In genomic region chr10:41652988-41653387, GRCm38 (mm10) we compare ENCODE assay signal across 20 mouse cellular contexts.
DNase-seq lines count a peak whose midpoint lies in the region; ATAC-seq and TF ChIP-seq lines count a peak whose summit lies in the region.
"Had no signal": no experiment of that assay in that cellular context is flagged by ENCODE, and none has a peak within 500 bp of the region (broad histone marks: within the 10 kb centered on the region; RNA-seq: fewer than 3 reads in every experiment).

No protein-coding gene starts in this region.

- H3K4me1 ChIP-seq in heart, adult 2 months (ENCODE audit: control insufficient read depth, insufficient read depth, low read length): no peaks in the 10 kb centered on the region
- peaks cover 5% of the 10 kb centered on the region; the same call in 1 of the 2 replicates for H3K4me1 ChIP-seq in heart, postnatal 0 days (ENCODE audit: control insufficient read depth, insufficient read depth)
- H3K4me1 ChIP-seq in midbrain, embryonic 15.5 days: peaks cover 11% of the 10 kb centered on the region
- peaks cover 17% of the 10 kb centered on the region for H3K4me1 ChIP-seq in midbrain, embryonic 14.5 days (ENCODE audit: control insufficient read depth, insufficient read depth, low read length)
- H3K4me1 ChIP-seq: liver, embryonic 13.5 days had no signal

- H3K27me3 ChIP-seq in heart, adult 2 months (ENCODE audit: control insufficient read depth, insufficient read depth, low read length): no peaks in the 10 kb centered on the region
- no peaks in the 10 kb centered on the region for H3K27me3 ChIP-seq in heart, postnatal 0 days (ENCODE audit: control insufficient read depth, insufficient read depth, low read length)
- no peaks in the 10 kb centered on the region for H3K27me3 ChIP-seq in midbrain, embryonic 15.5 days (replicated peaks)
- no peaks in the 10 kb centered on the region for H3K27me3 ChIP-seq in midbrain, embryonic 14.5 days (ENCODE audit: control insufficient read depth, insufficient read depth, low read length)
- H3K27me3 ChIP-seq: hindbrain, embryonic 13.5 days; limb, embryonic 13.5 days; liver, embryonic 13.5 days had no signal

- H3K79me2 ChIP-seq in heart, adult 2 months (replicated peaks; ENCODE audit: control insufficient read depth, insufficient read depth, low read length): no peaks in the 10 kb centered on the region

- H3K4me2 ChIP-seq in heart, postnatal 0 days (ENCODE audit: low read depth, low read length): 0 out of 2 replicates have a peak overlapping the region, but pooled peaks have one; percentile 5
- H3K4me2 ChIP-seq in midbrain, embryonic 15.5 days: no peak overlapping the region
- no peak overlapping the region for H3K4me2 ChIP-seq in midbrain, embryonic 14.5 days (ENCODE audit: low read length)
- H3K4me2 ChIP-seq: hindbrain, embryonic 13.5 days; limb, embryonic 13.5 days; liver, embryonic 13.5 days had no signal

- H3K9me3 ChIP-seq in heart, postnatal 0 days (replicated peaks; ENCODE audit: control insufficient read depth, low read length): no peaks in the 10 kb centered on the region
- no peaks in the 10 kb centered on the region for H3K9me3 ChIP-seq in midbrain, embryonic 15.5 days
- no peaks in the 10 kb centered on the region for H3K9me3 ChIP-seq in midbrain, embryonic 14.5 days (ENCODE audit: control insufficient read depth, low read length)
- H3K9me3 ChIP-seq: forebrain, embryonic 10.5 days; hindbrain, embryonic 13.5 days; limb, embryonic 13.5 days; liver, embryonic 13.5 days had no signal

- no peak overlapping the region for H3K9ac ChIP-seq in heart, adult 2 months (ENCODE audit: low read depth, low read length)
- H3K9ac ChIP-seq in heart, postnatal 0 days (replicated peaks; ENCODE audit: low read depth, low read length): no peak overlapping the region
- H3K9ac ChIP-seq in midbrain, embryonic 15.5 days: no peak overlapping the region
- no peak overlapping the region for H3K9ac ChIP-seq in midbrain, embryonic 14.5 days (replicated peaks; ENCODE audit: low read length)
- H3K9ac ChIP-seq: hindbrain, embryonic 13.5 days; limb, embryonic 13.5 days; liver, embryonic 13.5 days had no signal

- no peaks in the 10 kb centered on the region for H3K36me3 ChIP-seq in heart, adult 2 months (ENCODE audit: control insufficient read depth, insufficient read depth, low read length)
- no peaks in the 10 kb centered on the region for H3K36me3 ChIP-seq in heart, postnatal 0 days (replicated peaks; ENCODE audit: control insufficient read depth, insufficient read depth, low read length)
- H3K36me3 ChIP-seq in midbrain, embryonic 15.5 days (replicated peaks): no peaks in the 10 kb centered on the region
- H3K36me3 ChIP-seq in midbrain, embryonic 14.5 days (ENCODE audit: control insufficient read depth, insufficient read depth, low read length): no peaks in the 10 kb centered on the region
- H3K36me3 ChIP-seq: forebrain, embryonic 10.5 days; hindbrain, embryonic 13.5 days; limb, embryonic 13.5 days; liver, embryonic 13.5 days had no signal

- 60% methylated on average over 7 of the region's 7 CpGs for WGBS in heart, adult 2 months
- 36% methylated on average over 7 of the region's 7 CpGs for WGBS in heart, postnatal 0 days
- WGBS in midbrain, embryonic 15.5 days: 78% methylated on average over 7 of the region's 7 CpGs
- 88% methylated on average over 7 of the region's 7 CpGs for WGBS in midbrain, embryonic 14.5 days

- TF ChIP-seq POLR2A in heart, adult 2 months (IDR thresholded peaks at IDR 0.05; ENCODE audit: insufficient read depth, low read depth, low read length): no peak

- intact Hi-C loops in heart, adult 2 months (cut with DNase I): no loop called here
- intact Hi-C loops in heart, postnatal 10 days (cut with DNase I): no loop called here

- ATAC-seq in heart, postnatal 0 days (ENCODE audit: insufficient read depth, low read depth): no peak
- ATAC-seq in midbrain, embryonic 15.5 days (replicated peaks): 0 out of 2 replicates have a peak, but pooled peaks have one; percentile 20
- no peak for ATAC-seq in midbrain, embryonic 14.5 days (ENCODE audit: low FRiP score, low TSS enrichment)
- ATAC-seq: forebrain, embryonic 16.5 days had no signal

- H3K4me3 ChIP-seq in heart, adult 2 months: no peak overlapping the region
- no peak overlapping the region for H3K4me3 ChIP-seq in heart, postnatal 0 days (ENCODE audit: low read depth, low read length)
- H3K4me3 ChIP-seq in midbrain, embryonic 15.5 days: no peak overlapping the region
- no peak overlapping the region for H3K4me3 ChIP-seq in midbrain, embryonic 14.5 days (replicated peaks; ENCODE audit: low read depth, low read length)
- H3K4me3 ChIP-seq: forebrain, embryonic 10.5 days; hindbrain, embryonic 13.5 days; limb, embryonic 13.5 days; liver, embryonic 13.5 days had no signal

- DNase-seq in heart, adult 11 months: peak; percentile 35
- no peak for DNase-seq in heart, adult 2 months
- DNase-seq in heart, postnatal 0 days (ENCODE audit: low spot score): no peak
- no peak for DNase-seq in heart, postnatal 10 days
- no peak for DNase-seq in midbrain, embryonic 14.5 days
- no peak for DNase-seq in ovary, postnatal 10 days (ENCODE audit: low spot score)
- DNase-seq in kidney, postnatal 36 days: no peak
- DNase-seq: adrenal gland, postnatal 10 days; cerebellum, adult 18-20 months; gastrocnemius, postnatal 14 days; kidney, postnatal 25 days; layer of hippocampus, postnatal 36 days; liver, embryonic 13.5 days; right cerebral cortex, adult 18-20 months; thymus, postnatal 14 days had no signal

- no peak overlapping the region for H3K27ac ChIP-seq in heart, adult 2 months
- no peak overlapping the region for H3K27ac ChIP-seq in heart, postnatal 0 days (ENCODE audit: low read depth)
- no peak overlapping the region for H3K27ac ChIP-seq in midbrain, embryonic 15.5 days
- H3K27ac ChIP-seq in midbrain, embryonic 14.5 days (replicated peaks; ENCODE audit: low read depth, low read length): no peak overlapping the region
- H3K27ac ChIP-seq: forebrain, embryonic 10.5 days; hindbrain, embryonic 13.5 days; limb, embryonic 13.5 days; liver, embryonic 13.5 days had no signal

- no peak for TF ChIP-seq CTCF in heart, adult 2 months (IDR thresholded peaks at IDR 0.05)
- TF ChIP-seq CTCF in heart, postnatal 0 days (IDR thresholded peaks at IDR 0.05; ENCODE audit: low read depth): no peak

- no peak for TF ChIP-seq EP300 in heart, adult 2 months (IDR thresholded peaks at IDR 0.05; ENCODE audit: insufficient read depth, low read depth, low read length)
- TF ChIP-seq EP300 in heart, postnatal 0 days (IDR thresholded peaks at IDR 0.05; ENCODE audit: low read depth): no peak
